Mouse (Mus musculus) stomach, embryonic 16.5 days (tissue): Measurements from ENCODE around the gene Lmna. TPM values are rescaled to one million over a fixed set of nuclear protein-coding genes. Genes with fewer than 3 reads are reported as not detected.

Experiments
- ATAC-seq: fragments of 200-750 bp; cut with Nextera tagmentation; 2 replicates; pipeline ENCODE4 v1.8.0; 2017; ENCODE audit warnings: moderate number of reproducible peaks, moderate TSS enrichment; ENCODE audit not compliant: insufficient read depth, low FRiP score
- H3K27ac ChIP-seq: fragments of 300-500 bp; sonication (generic); 2 replicates; pipeline ENCODE4 v1.5.1; 2014; ENCODE audit warnings: low read length
- H3K27me3 ChIP-seq: fragments of 300-500 bp; sonication (generic); 2 replicates; pipeline ENCODE4 v1.6.1; 2014; ENCODE audit warnings: low read length, control low read depth, mixed read lengths; ENCODE audit not compliant: control insufficient read depth, insufficient read depth
- H3K36me3 ChIP-seq: fragments of 300-500 bp; sonication (generic); 2 replicates; pipeline ENCODE4 v1.6.1; 2014; ENCODE audit warnings: low read length; ENCODE audit not compliant: control insufficient read depth, insufficient read depth
- H3K4me1 ChIP-seq: fragments of 300-500 bp; sonication (generic); 2 replicates; pipeline ENCODE4 v1.6.1; 2014; ENCODE audit warnings: low read length, control low read depth, mixed read lengths; ENCODE audit not compliant: control insufficient read depth, insufficient read depth
- H3K4me2 ChIP-seq: fragments of 300-500 bp; sonication (generic); 2 replicates; pipeline ENCODE4 v1.6.1; 2014; ENCODE audit warnings: low read depth, low read length, mixed read lengths
- H3K4me3 ChIP-seq: fragments of 300-500 bp; sonication (generic); replicated peaks from 2 replicates; pipeline ENCODE4 v1.5.1; 2014; ENCODE audit warnings: mild to moderate bottlenecking, low read length
- H3K9ac ChIP-seq: fragments of 300-500 bp; sonication (generic); 2 replicates; pipeline ENCODE4 v1.6.1; 2014; ENCODE audit warnings: low read length
- H3K9me3 ChIP-seq: fragments of 300-500 bp; sonication (generic); replicated peaks from 2 replicates; pipeline ENCODE4 v1.6.1; 2016; ENCODE audit warnings: low read length, control low read depth; ENCODE audit not compliant: control insufficient read depth
- WGBS: fragments of 180-500 bp; shearing (Covaris S2); extraction: QIAGEN DNeasy Blood & Tissue Kit; methylation state at CpG from one replicate; pipeline ENCODE4 v1.1.7; 2014; 5-methylcytosine and 5-hydroxymethylcytosine counted together
- polyA plus RNA-seq: library from polyadenylated mRNA; unstranded; fragments of >200 nt; fragmentation: Nextera tagmentation; extraction: Ambion mirVana; gene quantifications from 2 replicates; pipeline ENCODE4 v1.2.1, GENCODE M21; 2015

Gene Lmna
- polyA plus RNA-seq, 1 experiment from 2014 or later = 266 TPM

DNA sequence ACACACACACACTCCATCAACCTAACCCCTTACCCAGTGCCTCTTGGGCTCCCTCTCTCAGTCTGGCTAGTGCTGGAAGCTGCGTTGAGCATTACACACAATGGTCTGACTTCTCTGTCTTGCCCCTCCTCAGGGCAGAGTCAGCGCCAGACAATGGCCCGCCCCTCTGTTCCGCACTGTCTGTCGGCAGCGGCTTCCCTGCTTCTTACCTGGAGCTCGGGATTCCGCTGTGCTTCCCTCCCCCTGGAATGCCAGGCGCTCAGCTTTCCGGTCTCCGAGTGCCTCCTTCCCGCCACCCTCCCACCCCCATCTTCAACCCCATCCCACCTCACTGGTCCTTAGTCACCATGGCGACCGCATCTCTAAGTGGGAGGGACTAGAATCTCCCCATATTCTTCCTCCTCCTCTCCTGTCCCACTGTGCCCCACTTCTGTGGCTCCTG lies 51.0 kb downstream of the Lmna start:
- no peak for ATAC-seq
- Histone ChIP-seq H3K4me2 (no peak overlapping the region), H3K9ac (no peak overlapping the region), H3K27ac (no peak overlapping the region), H3K27me3 (no peaks in the 10 kb centered on the region; the same call in 1 of the 2 replicates), H3K4me3 (no peak overlapping the region), H3K9me3 (no peaks in the 10 kb centered on the region), H3K4me1 (peaks cover 9% of the 10 kb centered on the region; the same call in 1 of the 2 replicates), H3K36me3 (no peaks in the 10 kb centered on the region)
- WGBS = 2% methylated on average over 14 of the region's 14 CpGs

DNA sequence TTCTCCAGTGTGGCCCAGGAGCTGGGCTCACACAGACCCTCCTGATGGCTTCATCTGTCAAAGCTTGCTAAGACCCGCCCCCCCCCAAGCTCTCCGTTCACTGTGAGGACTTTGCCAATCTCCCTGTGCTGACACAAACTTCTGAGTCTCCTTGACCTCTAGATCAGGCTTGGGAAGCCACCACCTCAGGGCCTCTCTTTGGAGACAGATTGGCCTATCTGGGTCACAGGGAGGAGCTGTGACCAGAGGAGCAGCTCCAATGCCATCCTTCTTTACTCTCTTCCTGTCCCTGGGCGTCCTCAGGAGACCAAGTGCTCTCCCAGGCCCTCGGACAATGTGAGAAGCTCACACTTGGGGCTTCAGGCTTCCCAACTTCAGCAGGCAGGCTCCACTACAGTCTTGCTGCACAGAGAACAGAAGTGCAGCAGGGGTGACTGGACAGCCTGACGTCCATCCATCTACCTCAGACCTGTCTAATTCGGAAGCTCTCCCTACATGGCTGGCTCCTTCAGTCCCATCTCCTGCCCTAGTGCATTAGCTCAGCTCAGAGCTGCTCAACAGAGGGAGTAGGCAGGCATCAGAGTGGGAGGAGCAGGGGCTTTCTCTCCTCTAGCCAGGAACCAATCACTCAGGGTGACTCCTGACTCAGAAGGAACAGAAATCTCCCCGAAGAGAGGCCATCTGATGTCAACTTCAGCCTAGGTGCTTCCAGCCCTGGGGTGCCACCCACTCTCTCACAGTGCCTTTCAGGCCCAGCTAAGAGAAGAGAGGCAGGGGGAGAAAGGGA lies 52.8 kb downstream of the Lmna start:
- no peak overlapping the region for H3K4me3 ChIP-seq
- H3K4me1 ChIP-seq = peaks cover 9% of the 10 kb centered on the region; the same call in 1 of the 2 replicates
- no peak for ATAC-seq
- no peaks in the 10 kb centered on the region for H3K9me3 ChIP-seq
- peak overlapping the region; percentile 34; the same call in 1 of the 2 replicates for H3K9ac ChIP-seq
- H3K36me3 ChIP-seq = no peaks in the 10 kb centered on the region
- no peak overlapping the region for H3K4me2 ChIP-seq
- H3K27me3 ChIP-seq = no peaks in the 10 kb centered on the region; the same call in 1 of the 2 replicates
- peak overlapping the region; percentile 3 for H3K27ac ChIP-seq
- 60% methylated on average over 7 of the region's 7 CpGs for WGBS

DNA sequence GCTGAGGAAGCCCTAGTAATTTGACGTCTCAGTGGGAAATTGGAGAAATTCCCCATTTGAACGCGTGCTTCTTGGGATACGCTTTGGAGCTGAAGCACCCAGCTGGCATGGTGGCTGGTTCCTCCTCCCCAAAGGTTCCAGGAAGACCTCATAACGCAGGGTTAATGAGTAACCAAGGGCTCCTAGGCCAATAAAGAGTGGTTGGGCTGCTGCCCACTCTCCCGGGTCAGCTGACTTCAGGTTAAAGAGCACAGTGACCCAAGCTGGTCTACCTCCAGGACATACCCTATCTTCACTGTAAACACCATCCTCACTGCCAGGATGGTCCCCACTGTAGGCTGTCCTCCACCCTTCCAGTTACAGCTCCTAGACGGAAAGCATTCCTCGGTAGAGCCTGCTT lies 53.4 kb downstream of the Lmna start:
- H3K27ac ChIP-seq = peak overlapping the region; percentile 90
- H3K9me3 ChIP-seq = no peaks in the 10 kb centered on the region
- 0 out of 2 replicates have a peak, but pooled peaks have one; percentile 19 for ATAC-seq
- peaks cover 9% of the 10 kb centered on the region; the same call in 1 of the 2 replicates for H3K4me1 ChIP-seq
- no peak overlapping the region for H3K9ac ChIP-seq
- 72% methylated on average over 8 of the region's 8 CpGs for WGBS
- no peaks in the 10 kb centered on the region for H3K36me3 ChIP-seq
- H3K4me3 ChIP-seq = no peak overlapping the region
- H3K4me2 ChIP-seq = no peak overlapping the region
- no peaks in the 10 kb centered on the region; the same call in 1 of the 2 replicates for H3K27me3 ChIP-seq

DNA sequence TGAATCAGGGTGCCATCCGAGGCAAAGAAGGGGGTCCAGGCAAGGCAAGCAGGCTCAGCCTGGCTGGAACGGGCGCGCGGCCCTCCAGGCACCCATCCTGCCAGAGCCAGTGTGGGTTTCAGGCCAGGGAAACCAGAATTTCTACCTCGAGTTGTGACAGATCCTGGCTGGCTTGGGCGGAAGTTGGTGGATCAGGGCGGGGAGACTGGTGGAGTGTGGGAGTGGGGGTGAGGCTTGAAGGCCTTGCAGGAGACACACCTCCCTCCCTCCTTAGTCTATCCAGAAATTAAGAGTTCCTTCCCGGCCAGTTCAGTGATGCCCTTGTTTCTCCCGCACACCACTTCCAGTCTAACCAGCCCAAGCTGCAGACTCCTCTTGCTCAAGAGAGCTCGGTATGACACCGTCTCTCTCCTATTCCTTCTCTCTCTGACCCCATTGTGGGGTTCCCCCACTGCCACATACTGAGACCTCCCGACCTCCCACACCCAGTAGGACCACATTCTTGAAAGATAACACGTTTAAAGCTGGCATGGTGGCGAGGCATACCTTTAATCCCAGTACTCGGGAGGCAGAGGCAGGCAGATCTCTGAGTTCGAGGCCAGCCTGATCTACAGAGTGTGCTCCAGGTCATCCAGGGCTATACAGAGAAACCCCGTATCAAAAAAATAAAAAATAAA lies 54.0 kb downstream of the Lmna start:
- H3K27ac ChIP-seq = peak overlapping the region; percentile 90
- no peaks in the 10 kb centered on the region for H3K36me3 ChIP-seq
- no peaks in the 10 kb centered on the region for H3K9me3 ChIP-seq
- H3K9ac ChIP-seq = peak overlapping the region; percentile 69
- peak overlapping the region; percentile 43 for H3K4me2 ChIP-seq
- H3K27me3 ChIP-seq = no peaks in the 10 kb centered on the region; the same call in 1 of the 2 replicates
- peaks cover 9% of the 10 kb centered on the region; the same call in 1 of the 2 replicates for H3K4me1 ChIP-seq
- H3K4me3 ChIP-seq = peak overlapping the region; percentile 38
- WGBS = 63% methylated on average over 18 of the region's 18 CpGs
- ATAC-seq = peak; percentile 59; the same call in 1 of the 2 replicates

DNA sequence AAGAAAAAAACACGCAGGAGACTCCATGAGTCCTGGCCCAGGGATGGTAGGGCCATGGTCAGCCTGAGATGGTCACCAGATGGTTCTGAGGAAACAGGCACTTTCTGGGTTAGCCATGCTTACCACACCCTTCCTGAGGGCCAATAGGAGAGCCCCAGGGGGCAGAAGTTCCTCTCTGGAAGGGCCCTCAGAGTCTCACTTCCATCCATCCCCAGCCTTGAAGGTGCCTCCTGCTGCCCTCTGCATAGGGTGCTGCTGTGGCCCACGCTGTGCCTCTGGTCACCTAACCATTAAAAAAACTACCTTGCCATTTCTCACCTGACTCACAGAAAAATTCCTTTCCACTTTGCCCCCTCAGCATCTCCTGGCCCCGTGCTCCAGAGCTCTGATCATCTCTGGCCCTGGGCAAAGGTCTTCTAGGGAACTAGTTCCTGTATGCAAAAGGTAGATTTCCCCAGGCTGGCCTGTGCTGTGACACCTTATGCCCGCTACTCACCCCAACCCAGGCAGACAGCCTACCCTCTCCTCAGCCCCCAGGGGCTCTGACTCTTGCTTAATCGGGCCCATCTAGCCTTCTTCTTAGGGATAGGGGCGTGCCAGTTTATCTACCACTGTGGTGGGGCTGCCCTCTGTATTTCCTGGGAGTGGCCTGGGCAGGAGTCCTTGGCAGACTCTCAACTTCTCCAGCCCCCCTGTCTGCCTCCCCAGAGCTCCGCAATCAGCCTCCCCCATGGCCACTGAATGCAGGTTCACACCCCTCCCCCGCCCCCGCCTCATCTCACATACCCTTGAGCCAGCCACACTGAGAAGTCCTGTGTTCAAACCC lies 54.8 kb downstream of the Lmna start:
- Histone ChIP-seq H3K27me3 (no peaks in the 10 kb centered on the region; the same call in 1 of the 2 replicates), H3K4me2 (peak overlapping the region; percentile 43), H3K27ac (peak overlapping the region; percentile 90), H3K4me3 (peak overlapping the region; percentile 38), H3K36me3 (no peaks in the 10 kb centered on the region), H3K9me3 (no peaks in the 10 kb centered on the region), H3K4me1 (peaks cover 14% of the 10 kb centered on the region), H3K9ac (peak overlapping the region; percentile 69)
- peak; percentile 15; the same call in 1 of the 2 replicates for ATAC-seq
- WGBS = 45% methylated on average over 9 of the region's 9 CpGs

DNA sequence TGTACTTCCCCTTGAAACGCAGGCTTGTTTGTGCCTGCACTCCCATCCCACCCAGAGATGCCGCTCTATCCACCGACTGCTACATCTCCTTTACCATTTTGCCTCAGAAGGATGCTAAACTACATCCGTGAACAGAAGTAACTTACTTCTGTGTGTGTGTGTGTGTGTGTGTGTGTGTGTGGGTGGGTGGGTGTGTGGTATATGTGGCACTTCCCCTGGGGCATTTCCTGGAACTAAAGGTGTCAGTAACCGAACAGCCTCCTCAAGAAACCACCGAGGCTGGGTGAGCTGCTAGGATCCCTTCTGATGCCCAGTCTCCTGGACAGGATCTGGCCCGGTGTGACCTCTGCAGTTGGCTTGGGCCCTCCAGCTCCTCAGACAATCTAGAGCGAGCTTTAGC lies 55.8 kb downstream of the Lmna start:
- H3K4me2 ChIP-seq = peak overlapping the region; percentile 43; the same call in 1 of the 2 replicates
- no peak for ATAC-seq
- 75% methylated on average over 8 of the region's 8 CpGs for WGBS
- no peaks in the 10 kb centered on the region for H3K9me3 ChIP-seq
- no peaks in the 10 kb centered on the region for H3K36me3 ChIP-seq
- peaks cover 23% of the 10 kb centered on the region for H3K4me1 ChIP-seq
- no peak overlapping the region for H3K4me3 ChIP-seq
- no peak overlapping the region for H3K27ac ChIP-seq
- H3K27me3 ChIP-seq = no peaks in the 10 kb centered on the region
- H3K9ac ChIP-seq = no peak overlapping the region

DNA sequence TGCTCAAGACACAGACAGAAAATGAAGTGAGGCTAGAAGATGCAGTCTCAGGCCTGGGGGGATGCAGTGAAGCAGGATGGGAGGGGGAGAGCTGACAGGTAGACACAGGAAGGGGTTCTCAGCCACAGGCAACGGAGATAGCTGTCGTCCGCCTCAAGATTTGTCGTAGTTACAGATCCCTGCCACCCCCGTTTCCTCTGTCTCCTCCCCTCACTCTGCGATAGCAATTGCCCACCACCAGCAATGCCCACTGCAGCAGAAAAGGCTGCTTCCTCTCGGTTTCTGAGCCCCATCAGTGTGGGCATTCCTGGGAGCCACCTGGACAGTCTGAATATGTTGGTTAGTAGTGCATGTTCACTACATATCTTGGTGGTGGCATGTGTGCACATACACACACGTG lies 56.4 kb downstream of the Lmna start:
- H3K9ac ChIP-seq = no peak overlapping the region
- no peak for ATAC-seq
- no peaks in the 10 kb centered on the region for H3K9me3 ChIP-seq
- no peak overlapping the region for H3K27ac ChIP-seq
- peaks cover 24% of the 10 kb centered on the region for H3K4me1 ChIP-seq
- H3K4me2 ChIP-seq = no peak overlapping the region
- H3K4me3 ChIP-seq = no peak overlapping the region
- H3K36me3 ChIP-seq = no peaks in the 10 kb centered on the region
- H3K27me3 ChIP-seq = no peaks in the 10 kb centered on the region
- 48% methylated on average over 8 of the region's 8 CpGs for WGBS

DNA sequence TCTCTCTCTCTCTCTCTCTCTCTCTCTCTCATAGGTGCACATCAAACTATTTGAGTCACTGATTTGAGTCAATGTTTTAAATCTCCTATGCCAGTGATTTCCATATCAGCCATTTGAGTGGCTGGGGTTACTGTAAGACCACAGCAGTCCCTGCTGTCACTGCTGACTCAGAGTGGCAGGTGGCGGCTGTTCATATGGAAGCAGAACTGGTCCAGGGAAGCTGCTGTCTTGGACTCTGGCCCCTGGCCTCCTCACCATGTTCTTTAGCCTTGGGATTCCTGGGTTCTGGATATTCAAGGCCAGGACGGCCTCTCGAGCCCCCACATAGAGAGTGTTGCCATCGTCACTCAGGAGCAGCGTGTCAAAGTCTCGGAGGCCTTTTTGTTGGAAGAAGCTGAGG lies 57.0 kb downstream of the Lmna start:
- H3K4me1 ChIP-seq = peaks cover 26% of the 10 kb centered on the region
- no peak overlapping the region for H3K27ac ChIP-seq
- no peak for ATAC-seq
- H3K9me3 ChIP-seq = no peaks in the 10 kb centered on the region
- no peak overlapping the region for H3K4me2 ChIP-seq
- WGBS = 82% methylated on average over 6 of the region's 6 CpGs
- no peak overlapping the region for H3K4me3 ChIP-seq
- H3K27me3 ChIP-seq = no peaks in the 10 kb centered on the region
- H3K36me3 ChIP-seq = no peaks in the 10 kb centered on the region
- H3K9ac ChIP-seq = no peak overlapping the region
